Mouse (Mus musculus) heart, embryonic 15.5 days (tissue): ENCODE measurements around the gene Prdx5. TPM values are rescaled to one million over a fixed set of nuclear protein-coding genes. Genes with fewer than 3 reads are reported as not detected.

Source experiments
- microRNA-seq: library from miRNA; unstranded; fragments of <30 nt; microRNA quantifications from one replicate; pipeline ENCODE4, GENCODE M21; 2016
- polyA plus RNA-seq: library from polyadenylated mRNA; unstranded; fragments of >200 nt; fragmentation: Nextera tagmentation; extraction: Ambion mirVana; gene quantifications from 2 replicates; pipeline ENCODE4 v1.2.1, GENCODE M21; 2015

Gene Prdx5
- polyA plus RNA-seq, 1 experiment from 2014 or later: 344 TPM

Small RNA genes lying within 50 kb of the gene (microRNA-seq; reads per million reads assigned to microRNA genes)
- gene Mir6990: 2.5 reads per million, percentile 7 among the genes with 10 or more reads in this experiment

Other genes with a start within 250 kb of the Prdx5 start
- 15.3 and 20.4 TPM in 2 replicates for gene Rps6ka4, start 69.5 kb downstream of the Prdx5 start, polyA plus RNA-seq
- gene Ccdc88b, start 51.9 kb downstream of the Prdx5 start, polyA plus RNA-seq: 0.68 and 1.3 TPM in 2 replicates
- 72.8 and 80.1 TPM in 2 replicates for gene Trmt112, start 408 bp downstream of the Prdx5 start, polyA plus RNA-seq
- 36.9 and 39.3 TPM in 2 replicates for gene Esrra, start 11.7 kb upstream of the Prdx5 start, polyA plus RNA-seq
- 1.9 and 3.4 TPM in 2 replicates for gene Catsperz, start 15.3 kb upstream of the Prdx5 start, polyA plus RNA-seq
- gene Kcnk4, start 24.4 kb upstream of the Prdx5 start, polyA plus RNA-seq: 0.14 and 1.1 TPM in 2 replicates
- gene Bad, start 31.8 kb upstream of the Prdx5 start, polyA plus RNA-seq: 55.6 and 58.1 TPM in 2 replicates
- 20.8 and 27.7 TPM in 2 replicates for gene Gpr137, start 32.4 kb upstream of the Prdx5 start, polyA plus RNA-seq
- 136 and 138 TPM in 2 replicates for gene Ppp1r14b, start 64.9 kb upstream of the Prdx5 start, polyA plus RNA-seq
- 16.4 and 25.3 TPM in 2 replicates for gene Plcb3, start 66.4 kb upstream of the Prdx5 start, polyA plus RNA-seq
- gene Fkbp2, start 70.4 kb upstream of the Prdx5 start, polyA plus RNA-seq: 77.0 and 91.2 TPM in 2 replicates
- gene Vegfb, start 77.5 kb upstream of the Prdx5 start, polyA plus RNA-seq: 133 and 149 TPM in 2 replicates
- gene Dnajc4, start 82.5 kb upstream of the Prdx5 start, polyA plus RNA-seq: 37.9 and 39.1 TPM in 2 replicates
- 29.9 TPM in 2 replicates for gene Nudt22, start 86.0 kb upstream of the Prdx5 start, polyA plus RNA-seq
- gene Trpt1, start 86.0 kb upstream of the Prdx5 start, polyA plus RNA-seq: 17.4 and 18.0 TPM in 2 replicates
- gene Fermt3, start 109.4 kb upstream of the Prdx5 start, polyA plus RNA-seq: 6.5 and 18.3 TPM in 2 replicates
- gene Stip1, start 129.9 kb upstream of the Prdx5 start, polyA plus RNA-seq: 168 and 203 TPM in 2 replicates
- gene Macrod1, start 146.7 kb upstream of the Prdx5 start, polyA plus RNA-seq: 49.1 and 57.6 TPM in 2 replicates
- gene Flrt1, start 195.6 kb upstream of the Prdx5 start, polyA plus RNA-seq: 1.3 and 2.5 TPM in 2 replicates